ENCODE assay signal across 13 mouse cellular contexts in the genomic region with DNA sequence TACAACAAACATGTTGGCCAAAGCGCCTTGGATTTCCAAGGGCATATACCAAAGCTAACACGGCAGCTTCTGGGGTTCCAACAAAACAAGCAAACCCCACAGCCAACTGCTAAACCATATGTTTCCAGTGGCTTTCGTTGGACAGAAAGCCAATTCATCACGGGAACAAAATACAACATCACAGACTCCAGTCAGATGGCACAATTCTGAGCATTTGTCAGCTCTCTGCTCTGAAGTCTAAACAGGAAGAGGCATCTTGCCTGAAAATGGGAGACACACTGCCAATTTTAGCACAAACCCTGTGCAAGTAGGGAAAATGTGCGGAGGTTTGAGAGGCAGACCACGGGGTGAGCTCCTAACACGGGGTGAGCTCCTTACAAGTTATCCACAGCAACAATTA.
A peak's percentile ranks its signal among the peaks of the same experiment; 100 is the strongest.
DNase-seq lines count a peak whose midpoint lies in the region; ATAC-seq and TF ChIP-seq lines count a peak whose summit lies in the region.
"Had no signal": no experiment of that assay in that cellular context is flagged by ENCODE, and none has a peak within 500 bp of the region (broad histone marks: within the 10 kb centered on the region; RNA-seq: fewer than 3 reads in every experiment).

No protein-coding gene starts in this region.

- TF ChIP-seq CTCF in thymus, adult 2 months (IDR thresholded peaks at IDR 0.05; ENCODE audit: borderline replicate concordance, control insufficient read depth, extremely low read depth, insufficient read depth, low read length, poor library complexity) = no peak

- 86% methylated on average over 7 of the region's 7 CpGs for WGBS in thymus, adult 2 months

- H3K27ac ChIP-seq in thymus, adult 2 months (ENCODE audit: control insufficient read depth, insufficient read depth, low read length) = no peak overlapping the region
- H3K27ac ChIP-seq: heart, embryonic 15.5 days; midbrain, embryonic 15.5 days had no signal

- H3K4me3 ChIP-seq in thymus, adult 2 months (ENCODE audit: control insufficient read depth, insufficient read depth, low read length) = no peak overlapping the region
- H3K4me3 ChIP-seq: heart, embryonic 15.5 days; midbrain, embryonic 15.5 days had no signal

- H3K27me3 ChIP-seq in thymus, adult 2 months (ENCODE audit: control insufficient read depth, insufficient read depth, low read length) = no peaks in the 10 kb centered on the region
- H3K27me3 ChIP-seq: heart, embryonic 15.5 days; midbrain, embryonic 15.5 days had no signal

- no peak for TF ChIP-seq POLR2A in thymus, adult 2 months (IDR thresholded peaks at IDR 0.05; ENCODE audit: control insufficient read depth, extremely low read depth, insufficient read depth, low read length, poor library complexity)

- peaks cover 5% of the 10 kb centered on the region; the same call in 1 of the 2 replicates for H3K4me1 ChIP-seq in thymus, adult 2 months (replicated peaks; ENCODE audit: control insufficient read depth, insufficient read depth, low read length)
- H3K4me1 ChIP-seq: midbrain, embryonic 15.5 days had no signal

- DNase-seq in frontal cortex, postnatal 14 days (ENCODE audit: low spot score in 2 of 2) = no peak
- DNase-seq in brain, adult 2 months (ENCODE audit: low read depth, low spot score) = peak; percentile 86
- DNase-seq in cerebellum, postnatal 10 days = peak; percentile 59 to 61
- DNase-seq in layer of hippocampus, postnatal 36 days = peak; percentile 28 to 37
- no peak for DNase-seq in thymus, adult 2 months
- DNase-seq in embryo, embryonic 11 days = no peak
- DNase-seq in testis, postnatal 14 days (ENCODE audit: low spot score) = no peak
- DNase-seq: adrenal gland, adult 8-10 months; kidney, adult 18-20 months; liver, postnatal 0 days had no signal

- ATAC-seq in frontal cortex, adult (ENCODE audit: low TSS enrichment) = peak; percentile 60; the same call in 1 of the 2 replicates
- ATAC-seq: liver, postnatal 0 days; midbrain, embryonic 15.5 days had no signal

- no peaks in the 10 kb centered on the region for H3K36me3 ChIP-seq in thymus, adult 2 months (ENCODE audit: control insufficient read depth, insufficient read depth, low read length)
- H3K36me3 ChIP-seq: heart, embryonic 15.5 days; midbrain, embryonic 15.5 days had no signal

Comparison
In these comparisons a context has a peak if more than half of its experiments do, and no peak if none do; other contexts are left out.
1. DNase-seq: peak in brain, adult 2 months (single experiment), cerebellum, postnatal 10 days (2 of 2) and layer of hippocampus, postnatal 36 days (2 of 2); none in frontal cortex, postnatal 14 days (0 of 2), thymus, adult 2 months (single experiment), embryo, embryonic 11 days (single experiment) and testis, postnatal 14 days (single experiment).